Mouse (Mus musculus) A20 (cell line): ENCODE measurements around the gene Pde4b.

Source experiments
- DNase-seq: peaks from one replicate; pipeline ENCODE4 v3.0.0-alpha.2; 2011; ENCODE audit warnings: low read depth, low spot score

Pde4b gene

GRCm38 (mm10) chr4:102397334-102397733 is 310.0 kb downstream of the Pde4b start:
- no peak for DNase-seq

GRCm38 (mm10) chr4:102398512-102398911 is 311.2 kb downstream of the Pde4b start:
- DNase-seq, result no peak

- DNase-seq, result no peak
Measured at GRCm38 (mm10) chr4:102406848-102407247, 319.5 kb downstream of the Pde4b start.

- DNase-seq, result no peak
Measured at GRCm38 (mm10) chr4:102408132-102408531, 320.8 kb downstream of the Pde4b start.

- DNase-seq, result no peak
Measured at GRCm38 (mm10) chr4:102408938-102409337, 321.6 kb downstream of the Pde4b start.

- no peak for DNase-seq
Measured at GRCm38 (mm10) chr4:102413101-102413500, 325.8 kb downstream of the Pde4b start.

GRCm38 (mm10) chr4:102413794-102414193 is 326.5 kb downstream of the Pde4b start:
- no peak for DNase-seq

GRCm38 (mm10) chr4:102414610-102415009 is 327.3 kb downstream of the Pde4b start:
- no peak for DNase-seq

- no peak for DNase-seq
Measured at GRCm38 (mm10) chr4:102420794-102421397, 333.6 kb downstream of the Pde4b start.

GRCm38 (mm10) chr4:102421398-102421859 is 334.1 kb downstream of the Pde4b start:
- DNase-seq, result no peak

GRCm38 (mm10) chr4:102424104-102424503 is 336.8 kb downstream of the Pde4b start:
- no peak for DNase-seq

- no peak for DNase-seq
Measured at GRCm38 (mm10) chr4:102425422-102425821, 338.1 kb downstream of the Pde4b start.

GRCm38 (mm10) chr4:102429730-102430341 is 342.5 kb downstream of the Pde4b start:
- DNase-seq, result peak; percentile 38

- DNase-seq, result no peak
Measured at GRCm38 (mm10) chr4:102432040-102432782, 344.9 kb downstream of the Pde4b start.

GRCm38 (mm10) chr4:102439401-102440118 is 352.2 kb downstream of the Pde4b start:
- DNase-seq, result peak; percentile 18

- DNase-seq, result no peak
Measured at GRCm38 (mm10) chr4:102440119-102440481, 352.8 kb downstream of the Pde4b start.

GRCm38 (mm10) chr4:102443533-102443932 is 356.2 kb downstream of the Pde4b start:
- no peak for DNase-seq

GRCm38 (mm10) chr4:102444501-102444900 is 357.2 kb downstream of the Pde4b start:
- DNase-seq, result no peak

- no peak for DNase-seq
Measured at GRCm38 (mm10) chr4:102446160-102446945, 359.0 kb downstream of the Pde4b start.

- no peak for DNase-seq
Measured at GRCm38 (mm10) chr4:102456426-102456825, 369.1 kb downstream of the Pde4b start.
